Mouse (Mus musculus) left cerebral cortex, postnatal 25 days (tissue): ENCODE results near the gene Glis3. TPM values are rescaled to one million over a fixed set of nuclear protein-coding genes. Genes with fewer than 3 reads are reported as not detected.

ENCODE experiments used
- DNase-seq, 2 experiments: peaks; one replicate each; pipeline ENCODE4 v3.0.0; 2022; ENCODE audit warnings: low spot score in 2 of 2, mixed read lengths in 1 of 2
- intact Hi-C: fragments of 180-260 bp; cut with DNase I; formaldehyde crosslinking; loops from one replicate; pipeline ENCODE4 v1.15.1; 2025
- total RNA-seq, 2 experiments: library from RNA; stranded (reverse); gene quantifications; 2 replicates each; pipeline ENCODE4 v1.2.3; 2021

Gene Glis3
- total RNA-seq, 2 experiments from 2014 or later = 5.0 to 5.4 TPM

DNA sequence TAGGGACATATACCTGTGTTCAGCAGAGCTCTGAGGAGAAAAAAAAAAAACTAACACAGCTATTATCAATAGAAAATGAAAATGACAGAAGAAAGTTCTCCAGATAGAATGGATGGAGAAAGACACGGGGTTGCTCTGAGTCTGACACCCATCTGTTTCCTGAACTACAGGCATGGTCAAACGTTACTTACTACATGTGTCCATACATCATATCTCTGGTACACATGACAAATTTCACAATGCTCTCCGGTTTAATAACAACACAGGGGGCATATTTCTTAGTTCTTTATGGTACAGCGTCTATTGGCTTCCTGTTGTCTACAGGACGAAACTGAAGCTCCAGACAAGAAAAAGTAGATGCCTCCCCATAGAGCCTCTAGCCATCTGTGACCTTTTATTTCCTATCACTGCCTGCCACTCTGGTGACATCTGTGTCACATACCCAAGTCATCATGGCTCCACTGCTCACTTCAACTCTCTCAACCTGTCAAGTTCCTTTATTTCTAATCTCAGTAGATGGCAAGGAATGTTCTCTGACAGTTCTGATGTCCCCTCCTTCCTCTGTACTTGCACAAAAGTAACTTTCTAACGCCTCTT lies 251.6 kb downstream of the Glis3 start:
- intact Hi-C loops = no loop called here

DNA sequence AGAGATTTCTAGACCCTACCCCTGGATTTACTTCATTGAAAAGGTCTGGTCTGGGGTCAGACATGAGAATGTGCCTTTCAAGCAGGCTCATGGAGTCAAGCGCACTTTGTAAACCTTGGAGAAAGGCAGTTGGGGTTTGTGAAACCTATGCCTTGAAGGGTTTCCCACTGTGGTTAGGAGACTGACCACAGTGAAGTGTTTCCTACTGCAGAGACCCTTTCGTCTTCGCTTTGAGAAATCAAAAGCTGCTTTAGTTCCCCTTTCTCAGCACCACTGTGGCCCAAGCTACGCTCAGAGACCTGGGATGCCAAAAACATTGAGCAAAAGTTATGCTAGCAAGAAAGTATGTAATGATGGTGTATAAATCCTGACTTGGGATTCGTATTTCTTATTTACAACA lies 255.7 kb downstream of the Glis3 start:
- no peak for DNase-seq
- intact Hi-C loops = no loop called here

More for the DNA sequence above, 251.6 kb downstream of the Glis3 start:
- no peak for DNase-seq

DNA sequence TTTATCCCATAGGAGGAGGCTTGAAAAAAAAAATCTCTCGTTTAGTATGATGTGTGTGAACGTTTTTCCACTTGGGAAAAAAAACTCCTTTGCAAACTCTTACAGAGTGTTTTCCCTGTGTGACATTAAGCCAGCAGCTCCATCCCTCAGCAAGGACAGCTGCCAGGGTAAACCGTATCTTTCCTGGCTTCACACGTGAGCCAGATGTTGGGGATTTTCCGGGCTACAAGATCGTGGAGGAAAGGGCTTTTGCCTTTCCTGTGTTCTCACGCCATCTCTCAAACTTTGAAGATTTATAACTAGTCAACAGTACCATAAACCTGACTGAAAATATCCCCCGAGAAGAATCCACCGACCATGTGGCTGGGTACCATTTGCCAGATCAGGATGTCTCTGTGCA lies 256.9 kb downstream of the Glis3 start:
- intact Hi-C loops = no loop called here

GRCm38 (mm10) chr19:28416069-28416468 lies 263.8 kb downstream of the Glis3 start:
- DNase-seq = no peak
- intact Hi-C loops = no loop called here

More for the DNA sequence above, 256.9 kb downstream of the Glis3 start:
- DNase-seq = no peak

DNA sequence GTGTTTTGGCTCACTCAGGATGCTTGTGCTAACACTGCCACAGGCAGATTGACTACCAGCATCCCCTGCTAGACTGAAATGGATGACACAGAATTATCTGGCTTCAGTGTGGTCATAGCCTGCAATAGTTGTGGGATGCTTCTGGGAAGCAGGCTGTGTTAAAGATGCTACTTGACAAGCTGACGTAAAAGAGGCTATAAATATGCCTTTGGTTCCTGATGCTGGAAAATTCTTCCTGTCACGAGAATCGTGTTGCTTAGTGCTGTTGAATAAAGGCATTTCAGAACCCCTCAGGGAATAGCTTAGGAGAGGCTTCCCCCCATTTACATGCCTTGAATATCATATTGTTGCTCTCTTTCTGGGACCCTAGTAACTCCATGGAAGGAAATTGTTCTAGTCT lies 271.1 kb downstream of the Glis3 start:
- intact Hi-C loops = no loop called here
- peak in 1 of 2 experiments; percentile 49 for DNase-seq

DNA sequence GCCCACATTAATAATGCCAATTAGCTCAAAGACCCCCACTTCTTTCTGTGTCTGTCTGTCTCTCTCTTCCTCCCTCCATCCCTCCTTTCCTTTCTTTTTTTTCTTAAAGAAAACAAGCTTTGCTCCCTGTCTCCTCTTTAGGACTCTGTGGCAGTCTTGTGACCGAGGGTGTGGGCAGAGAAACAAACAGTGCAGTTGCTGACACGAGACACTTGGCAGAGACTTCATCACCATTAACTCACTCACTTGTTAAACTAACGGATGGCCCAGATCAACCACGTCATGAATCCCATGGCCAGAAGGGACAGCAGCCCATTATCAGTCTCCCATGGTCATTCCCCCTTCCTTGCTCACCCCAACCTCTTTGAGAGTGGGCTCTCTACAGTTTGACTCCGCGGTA lies 276.9 kb downstream of the Glis3 start:
- intact Hi-C loops = no loop called here

GRCm38 (mm10) chr19:28395584-28395861 lies 284.4 kb downstream of the Glis3 start:
- no peak for DNase-seq
- intact Hi-C loops = loop anchor here (10.0 kb wide), 1 partner anchor 229 kb away; no protein-coding TSS in a partner anchor

More for the DNA sequence above, 276.9 kb downstream of the Glis3 start:
- no peak for DNase-seq

DNA sequence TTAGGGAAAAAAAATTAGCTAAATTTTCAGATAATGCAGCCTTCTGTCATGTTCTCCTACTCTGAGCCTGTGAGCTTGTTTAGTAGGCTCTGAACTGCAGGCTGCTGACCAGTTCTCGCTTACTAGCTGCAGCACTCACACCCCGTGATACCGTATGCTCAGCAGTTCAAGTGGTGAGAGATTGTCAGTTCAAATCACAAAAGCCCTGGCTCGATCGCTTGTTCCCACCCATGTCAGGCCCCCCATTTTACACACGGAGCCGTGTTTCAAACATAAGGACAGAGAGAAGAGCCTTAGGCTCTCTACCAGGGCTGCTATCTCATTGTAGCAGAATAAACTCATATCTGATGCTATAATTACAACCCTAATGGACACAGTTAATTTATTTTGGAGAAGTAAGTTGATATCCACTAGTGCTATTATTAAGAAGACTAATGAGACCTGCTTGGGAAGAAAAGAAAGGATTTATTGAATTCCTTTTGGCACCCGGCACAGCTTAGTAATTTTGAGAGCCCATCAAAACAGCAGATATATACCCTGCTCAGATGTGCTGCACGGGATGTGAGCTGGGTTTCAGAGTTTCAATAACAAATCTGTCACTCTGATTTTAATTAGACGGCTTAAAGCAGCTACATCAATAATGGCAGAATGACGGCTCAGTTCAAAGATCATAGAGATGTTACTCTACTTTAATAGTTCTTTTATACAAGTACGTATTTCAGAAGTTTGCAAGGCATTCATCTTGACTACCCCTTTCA lies 284.9 kb downstream of the Glis3 start:
- no peak for DNase-seq
- intact Hi-C loops = loop anchor here (10.0 kb wide), 1 partner anchor 230 kb away; no protein-coding TSS in a partner anchor

GRCm38 (mm10) chr19:28393766-28394165 lies 286.1 kb downstream of the Glis3 start:
- DNase-seq = no peak
- intact Hi-C loops = loop anchor here (10.0 kb wide), 1 partner anchor 231 kb away; no protein-coding TSS in a partner anchor

DNA sequence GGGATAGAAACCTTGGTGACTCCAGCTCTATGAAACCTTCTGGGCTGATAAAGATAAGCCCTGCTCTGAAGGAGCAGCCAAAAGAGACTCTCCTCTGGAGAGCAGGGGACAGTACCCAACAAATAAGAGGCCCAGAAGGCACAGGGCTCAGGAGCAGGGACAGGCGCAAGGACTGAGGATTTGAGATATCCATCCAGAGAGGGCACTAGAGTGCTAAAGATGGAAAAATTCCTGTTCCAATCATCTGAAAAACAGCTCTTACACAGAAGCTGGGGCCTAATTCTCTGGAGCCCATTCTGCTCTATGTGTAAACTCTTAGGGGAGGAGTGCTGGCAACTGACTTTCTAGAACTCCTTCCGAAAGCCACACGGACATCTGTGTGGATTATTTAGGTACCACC lies 287.0 kb downstream of the Glis3 start:
- intact Hi-C loops = loop anchor here (10.0 kb wide), 1 partner anchor 232 kb away; no protein-coding TSS in a partner anchor
- DNase-seq = no peak

DNA sequence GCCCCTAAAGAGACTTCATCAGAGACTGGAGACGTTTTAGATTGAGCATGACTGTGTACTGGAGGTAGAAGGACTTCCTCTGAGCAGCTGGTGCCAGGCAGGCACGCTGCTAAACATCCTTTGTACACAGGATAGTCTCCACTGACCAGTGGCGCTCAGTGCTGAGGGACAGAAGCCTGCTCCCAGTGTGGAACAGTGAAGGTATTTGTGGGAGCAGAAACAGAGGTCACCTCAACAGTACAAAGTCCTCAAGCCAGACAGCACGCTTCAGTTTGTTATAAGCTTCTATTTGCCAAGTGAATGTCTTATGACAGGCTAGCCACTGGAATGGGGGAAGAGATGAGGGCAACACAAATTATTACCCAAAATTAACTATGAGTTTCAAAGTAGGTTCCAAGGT lies 289.0 kb downstream of the Glis3 start:
- no peak for DNase-seq

GRCm38 (mm10) chr19:28389146-28389545 lies 290.7 kb downstream of the Glis3 start:
- intact Hi-C loops = loop anchor here (10.0 kb wide), 2 partner anchors 336 to 934 kb away; no protein-coding TSS in a partner anchor
- no peak for DNase-seq

More for the DNA sequence above, 289.0 kb downstream of the Glis3 start:
- intact Hi-C loops = loop anchor here (10.0 kb wide), 1 partner anchor 234 kb away; no protein-coding TSS in a partner anchor

- intact Hi-C loops = loop anchor here (5.0 to 10.0 kb wide), 3 partner anchors 119 to 929 kb away; no protein-coding TSS in a partner anchor
These were observed 296.5 kb downstream of the Glis3 start for GRCm38 (mm10) chr19:28383425-28383824.

DNA sequence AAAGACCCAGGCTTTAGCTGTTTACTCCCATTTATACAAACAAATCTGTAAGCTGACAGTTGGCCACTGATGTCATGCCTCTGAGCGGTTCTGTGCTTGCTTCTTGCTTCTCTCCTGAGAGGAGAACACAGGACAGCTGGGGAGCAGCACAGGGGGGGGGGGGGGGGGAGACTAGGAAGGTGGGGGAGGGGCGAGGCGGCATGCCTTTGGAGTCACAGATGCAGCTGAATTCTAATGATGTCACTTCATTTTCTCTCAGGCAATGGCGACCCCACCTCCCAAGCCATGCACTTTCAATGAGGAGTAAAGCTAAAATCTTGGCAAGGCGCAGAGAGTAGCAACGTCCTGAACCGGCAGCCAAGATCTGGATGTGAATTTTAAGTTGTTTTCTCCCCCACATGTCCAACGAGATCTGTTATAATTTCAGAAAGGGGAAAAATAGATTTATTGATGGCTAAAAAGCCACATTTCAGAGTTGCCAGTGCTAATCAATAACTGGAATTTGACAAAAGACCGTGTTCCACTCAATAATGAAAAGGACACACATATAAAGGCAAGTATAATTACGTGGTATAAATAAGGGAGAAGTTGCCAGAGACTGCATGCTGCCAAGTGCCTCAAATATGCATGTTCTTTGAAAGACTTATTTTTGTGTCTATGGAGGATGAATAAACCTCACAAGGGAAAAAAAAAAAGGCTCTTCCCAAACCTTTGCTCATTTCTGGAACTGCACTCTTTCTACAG lies 297.5 kb downstream of the Glis3 start:
- peak; percentile 28 to 75 for DNase-seq
- intact Hi-C loops = loop anchor here (5.0 to 10.0 kb wide), 3 partner anchors 120 to 928 kb away; no protein-coding TSS in a partner anchor

More at GRCm38 (mm10) chr19:28383425-28383824, 296.5 kb downstream of the Glis3 start:
- no peak for DNase-seq

DNA sequence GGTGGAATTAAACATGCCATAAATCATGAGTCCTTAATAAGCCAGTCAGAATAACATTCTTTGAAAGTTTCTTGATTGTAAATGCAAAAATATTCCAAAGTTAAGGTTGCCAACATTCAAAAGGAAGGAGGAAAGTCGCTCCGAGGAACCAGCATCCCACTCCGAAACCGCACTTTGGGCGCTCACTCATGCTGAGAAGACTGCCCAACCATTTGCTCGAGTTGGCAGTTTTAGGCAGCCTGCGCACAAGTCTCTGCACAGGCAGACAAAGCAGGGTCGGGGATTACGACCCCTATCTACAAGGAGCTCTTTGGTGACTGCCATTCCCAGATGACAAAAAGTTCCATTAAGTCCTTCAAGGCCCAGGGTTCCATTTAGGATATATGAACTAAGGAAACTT lies 298.4 kb downstream of the Glis3 start:
- intact Hi-C loops = loop anchor here (5.0 to 10.0 kb wide), 3 partner anchors 121 to 927 kb away; no protein-coding TSS in a partner anchor
- DNase-seq = peak in 1 of 2 experiments; percentile 54

DNA sequence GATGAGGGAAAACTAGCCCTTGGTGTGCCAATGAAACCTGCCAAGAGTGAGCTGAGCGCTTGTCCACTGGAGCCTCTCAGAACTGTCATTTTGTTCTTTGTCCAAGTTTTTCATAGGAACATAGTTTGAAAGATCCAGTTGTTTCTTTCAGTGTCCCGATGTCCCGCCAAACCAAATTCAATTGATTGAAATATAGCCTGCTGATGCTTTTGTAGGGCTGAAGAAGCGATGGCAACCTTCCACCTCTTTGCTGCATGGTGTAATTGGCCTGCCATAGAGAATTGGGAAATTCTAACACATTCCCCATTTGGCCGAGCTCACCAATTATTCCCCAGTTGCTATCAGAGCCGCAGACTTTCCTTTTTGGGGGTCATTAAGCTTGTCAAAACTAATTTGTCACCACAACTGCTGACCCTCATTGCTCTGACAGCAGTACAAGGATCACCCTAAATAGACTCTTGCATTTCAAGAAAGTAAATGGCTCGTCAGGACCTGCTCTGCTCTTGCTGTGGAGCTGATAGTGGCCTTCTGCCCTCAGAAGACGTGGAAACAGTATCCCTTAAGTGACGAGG lies 299.1 kb downstream of the Glis3 start:
- intact Hi-C loops = loop anchor here (5.0 to 10.0 kb wide), 3 partner anchors 122 to 926 kb away; no protein-coding TSS in a partner anchor
- DNase-seq = no peak

DNA sequence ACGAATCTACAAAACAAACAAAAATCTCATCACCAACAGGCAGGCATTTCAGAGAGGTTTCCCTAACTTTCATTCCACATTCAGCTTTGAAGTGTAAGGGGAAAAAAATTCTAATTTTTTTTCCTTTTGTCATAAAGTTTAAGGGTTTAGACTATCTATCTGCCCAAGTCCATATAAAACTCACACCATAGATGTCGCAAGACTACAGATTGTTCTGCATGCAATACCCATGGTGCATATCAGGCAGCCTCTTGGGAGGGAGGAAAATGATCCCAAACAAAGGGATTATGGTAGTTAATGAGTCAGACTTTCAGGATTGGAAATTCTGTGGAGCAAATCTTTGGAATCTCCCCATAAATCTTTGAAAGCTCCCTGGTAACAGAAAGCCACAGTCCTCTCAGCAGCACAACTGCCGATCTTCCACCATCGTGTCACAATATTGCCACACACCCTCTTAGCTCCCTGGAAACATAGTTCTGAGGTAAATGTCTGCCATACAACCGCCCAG lies 302.0 kb downstream of the Glis3 start:
- intact Hi-C loops = no loop called here
- no peak for DNase-seq

- intact Hi-C loops = no loop called here
- DNase-seq = no peak
These were observed 303.5 kb downstream of the Glis3 start for GRCm38 (mm10) chr19:28376401-28376800.

DNA sequence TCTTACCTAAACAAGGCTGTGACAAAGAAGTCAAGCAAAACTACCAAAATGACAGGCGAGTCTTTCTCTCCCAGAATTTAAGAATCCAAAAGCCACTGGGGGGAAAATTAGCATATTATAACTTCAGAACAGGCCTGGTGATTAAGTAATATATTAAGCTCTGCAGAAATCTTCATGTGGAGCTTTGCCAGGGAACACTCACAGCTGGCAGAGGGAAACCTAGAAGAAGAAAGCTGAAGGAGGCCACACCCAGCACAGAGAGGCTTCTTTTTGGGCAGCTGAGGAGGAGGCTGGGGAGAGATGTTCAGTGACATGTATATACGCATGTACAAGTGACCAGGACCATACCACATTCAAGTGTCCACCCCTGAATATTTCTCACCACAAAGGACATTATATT lies 304.1 kb downstream of the Glis3 start:
- DNase-seq = no peak
- intact Hi-C loops = no loop called here
